Mouse (Mus musculus) left cerebral cortex, adult 18-20 months (tissue): ENCODE data around the gene Litaf. TPM values are rescaled to one million over a fixed set of nuclear protein-coding genes. Genes with fewer than 3 reads are reported as not detected.

Experiments
- DNase-seq, 2 experiments: peaks; one replicate each; pipeline ENCODE4 v3.0.0; 2021 to 2022; ENCODE audit warnings: low spot score in 2 of 2, mixed read lengths in 1 of 2
- long read RNA-seq, 2 experiments: library from polyadenylated mRNA; stranded (forward); transcript quantifications; one replicate each; pipeline ENCODE4 v2.0.0; 2021
- total RNA-seq, 2 experiments: library from RNA; stranded (reverse); gene quantifications; 2 replicates each; pipeline ENCODE4 v1.2.3; 2021

Litaf gene
- total RNA-seq: 10 to 100 TPM; 11.4 to 12.1 TPM
- long read RNA-seq, experiment 1, transcript Litaf-201 (4 exons, 2,235 nt): major isoform, 10 of 11 reads
- long read RNA-seq, experiment 1, partial matches to known transcripts: 0 of 11 reads
- long read RNA-seq, experiment 1, other reads (novel, unspliced or antisense): 1 of 11 reads
- long read RNA-seq, experiment 2, transcript Litaf-201 (4 exons, 2,235 nt): major isoform, 6 of 9 reads
- long read RNA-seq, experiment 2, partial matches to known transcripts: 1 of 9 reads
- long read RNA-seq, experiment 2, other reads (novel, unspliced or antisense): 2 of 9 reads

DNA sequence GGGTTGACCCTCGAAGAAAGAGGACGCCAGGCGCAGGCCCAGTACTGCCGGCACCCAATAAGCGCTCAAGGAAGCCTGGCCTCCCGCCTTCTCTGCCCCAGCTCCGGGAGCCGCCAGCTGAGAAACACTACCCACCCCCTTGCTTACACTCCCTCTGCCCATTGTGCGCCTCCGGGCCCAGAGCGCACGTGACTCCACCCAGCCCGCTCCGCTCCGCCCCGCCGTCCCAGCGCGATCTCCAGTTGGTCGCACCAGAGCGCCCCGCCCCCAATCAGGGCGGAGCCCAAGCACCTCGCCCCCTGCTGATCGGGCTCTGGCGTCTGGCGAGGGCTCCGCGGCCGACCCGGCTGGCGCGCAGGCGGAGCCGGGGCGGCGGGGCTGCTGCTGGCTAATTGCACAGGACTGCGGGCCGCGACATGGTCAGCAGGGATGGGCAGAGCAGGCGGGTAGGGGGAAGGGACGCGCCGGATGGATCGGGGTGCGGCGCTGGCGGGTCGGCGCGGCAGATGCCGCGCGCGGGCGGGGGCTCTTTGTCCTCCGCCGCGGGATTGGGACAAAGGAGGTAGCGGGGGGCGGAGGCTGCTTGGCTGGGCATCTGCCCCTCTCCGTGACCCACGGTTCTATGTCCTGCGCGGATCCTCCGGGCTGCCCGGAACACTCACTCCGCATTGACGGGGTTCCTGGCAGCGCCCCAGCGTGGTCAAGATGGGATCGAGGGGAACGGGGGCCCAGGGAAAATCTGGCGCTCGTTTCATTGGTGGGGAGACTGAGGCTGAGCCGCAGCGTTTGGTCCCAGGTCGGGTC is at the start of gene Litaf:
Gene Litaf (minus strand): TSS at position 129 of the 804 bp plus-strand sequence.
- peak; percentile 96 to 97 for DNase-seq

DNA sequence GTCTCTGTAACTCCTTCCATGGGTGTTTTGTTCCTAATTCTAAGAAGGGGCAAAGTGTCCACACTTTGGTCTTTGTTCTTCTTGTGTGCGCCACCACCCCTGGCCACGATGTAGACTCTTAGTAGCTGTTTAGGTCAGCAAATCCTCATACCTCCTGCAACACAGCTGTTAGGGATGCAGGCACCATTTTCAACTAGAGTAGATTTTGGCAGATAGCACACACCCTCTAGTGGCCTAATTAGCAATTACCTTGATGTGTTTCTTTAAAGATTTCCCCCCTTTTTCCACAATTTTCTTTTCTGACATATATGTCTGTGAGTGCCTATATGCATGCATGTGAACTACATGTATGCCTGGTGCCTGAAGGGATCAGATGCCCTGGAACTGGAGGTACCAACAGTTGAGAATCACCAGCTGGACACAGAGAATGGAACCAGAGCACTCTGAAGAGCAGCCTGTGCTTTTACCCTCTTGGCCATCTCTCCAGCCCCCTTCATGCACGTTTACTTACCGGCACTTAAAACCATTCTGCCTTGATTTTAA is 43.3 kb upstream of the Litaf start:
- no peak for DNase-seq

DNA sequence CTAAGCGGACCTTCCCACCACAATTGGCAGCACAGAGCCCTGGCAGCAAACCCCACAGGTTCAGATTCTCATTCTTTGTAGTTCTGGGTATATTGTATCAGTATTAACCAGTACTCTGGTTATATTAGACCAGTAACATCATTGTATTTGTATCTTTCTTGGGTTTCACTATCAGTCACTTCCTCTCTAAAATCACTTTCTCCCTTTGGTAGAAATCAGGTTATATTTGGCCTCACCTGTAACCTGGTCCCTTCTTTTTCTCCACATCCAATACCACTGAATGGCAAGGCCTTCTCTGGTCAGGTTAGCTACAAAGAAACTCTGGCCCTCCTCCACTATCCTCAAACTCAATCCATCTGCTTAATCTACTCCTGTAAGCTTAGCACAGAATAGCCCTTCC is 38.9 kb upstream of the Litaf start:
- no peak for DNase-seq

DNA sequence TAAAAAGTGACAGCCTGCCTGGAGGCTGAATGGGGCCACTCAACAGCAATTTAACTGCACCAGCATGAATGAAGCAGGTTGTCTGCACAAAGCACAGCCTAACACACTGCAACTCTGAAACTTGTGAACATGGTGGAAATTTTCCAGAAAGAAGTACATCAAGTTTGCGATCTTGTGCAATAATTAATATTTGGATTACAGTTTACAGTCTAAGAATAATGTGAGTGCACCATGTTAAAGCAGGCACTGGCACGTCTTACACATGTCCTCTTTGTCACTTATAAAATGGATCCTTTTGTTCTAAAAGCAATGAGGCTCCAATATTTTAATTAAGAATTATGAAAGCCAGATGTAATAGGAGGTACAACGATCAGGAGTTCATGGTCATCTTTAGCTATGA is 31.3 kb upstream of the Litaf start:
- no peak for DNase-seq

DNA sequence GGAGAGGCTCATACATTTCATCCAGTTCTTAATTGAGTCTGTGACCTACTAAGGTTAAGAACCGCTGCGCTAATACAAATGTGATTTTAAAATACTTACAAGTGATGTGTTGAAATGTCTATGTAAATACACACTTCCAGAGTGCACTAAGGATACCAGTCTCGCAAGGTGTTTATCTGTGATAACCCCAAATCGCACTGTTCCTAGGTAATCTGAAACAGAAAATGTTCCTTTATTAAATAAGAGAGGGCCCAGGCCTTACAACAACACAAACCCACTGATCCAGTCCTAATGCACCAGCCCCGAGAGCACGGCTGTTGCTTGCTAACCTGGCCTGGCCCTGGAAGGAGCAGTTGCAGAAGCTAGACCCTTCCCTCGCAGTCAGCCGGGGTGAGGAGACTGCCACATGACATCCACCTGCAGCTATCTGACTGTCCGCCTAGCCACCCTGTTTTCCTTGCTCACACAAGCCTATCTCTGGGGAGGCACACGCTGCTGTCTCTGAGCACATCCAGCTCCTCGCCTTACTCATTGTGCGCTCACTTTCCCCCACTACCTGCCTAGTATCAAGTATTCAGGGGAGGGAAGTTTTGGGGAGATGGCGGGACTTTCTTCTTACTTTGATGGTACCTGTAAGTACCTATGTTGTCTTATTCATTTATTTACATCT is 27.9 kb upstream of the Litaf start:
- no peak for DNase-seq

DNA sequence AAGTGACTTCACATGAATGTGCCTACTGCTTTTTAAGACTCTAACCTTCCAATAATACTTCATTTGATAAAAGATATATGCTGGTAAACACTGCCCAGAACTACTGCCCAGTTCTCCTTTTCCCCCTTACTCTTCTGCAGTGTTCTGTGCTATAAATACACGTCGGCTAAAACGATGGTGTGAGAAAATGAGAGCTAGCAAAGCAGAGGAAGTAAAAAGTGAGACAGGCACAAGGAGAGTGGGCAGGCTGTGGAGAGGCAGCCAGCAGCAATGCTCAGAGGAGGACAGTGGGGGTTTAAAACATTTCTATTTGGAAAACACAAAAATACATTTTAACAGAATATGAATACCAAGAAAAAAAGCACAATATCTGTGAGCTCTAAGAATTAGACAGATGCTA is 26.6 kb upstream of the Litaf start:
- peak; percentile 33 to 72 for DNase-seq

DNA sequence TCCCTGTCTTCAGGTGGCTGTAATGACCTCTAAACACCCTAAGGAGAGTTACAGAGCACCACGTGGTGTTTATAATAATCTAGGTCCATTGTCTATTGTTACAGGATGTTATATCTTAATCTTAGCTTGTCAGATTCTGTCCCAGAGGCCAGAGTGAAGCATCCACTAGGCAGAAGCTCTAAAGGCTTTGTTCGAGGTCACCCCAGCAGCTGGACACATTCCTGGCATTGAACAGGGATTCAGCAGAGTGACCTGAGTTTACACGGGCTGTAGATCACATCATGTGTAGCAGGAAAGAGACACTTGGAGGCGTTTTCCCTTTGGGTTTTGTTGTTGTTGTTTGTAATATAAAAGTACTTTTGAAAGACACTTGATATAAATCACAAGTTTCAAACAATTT is 26.1 kb upstream of the Litaf start:
- no peak for DNase-seq

DNA sequence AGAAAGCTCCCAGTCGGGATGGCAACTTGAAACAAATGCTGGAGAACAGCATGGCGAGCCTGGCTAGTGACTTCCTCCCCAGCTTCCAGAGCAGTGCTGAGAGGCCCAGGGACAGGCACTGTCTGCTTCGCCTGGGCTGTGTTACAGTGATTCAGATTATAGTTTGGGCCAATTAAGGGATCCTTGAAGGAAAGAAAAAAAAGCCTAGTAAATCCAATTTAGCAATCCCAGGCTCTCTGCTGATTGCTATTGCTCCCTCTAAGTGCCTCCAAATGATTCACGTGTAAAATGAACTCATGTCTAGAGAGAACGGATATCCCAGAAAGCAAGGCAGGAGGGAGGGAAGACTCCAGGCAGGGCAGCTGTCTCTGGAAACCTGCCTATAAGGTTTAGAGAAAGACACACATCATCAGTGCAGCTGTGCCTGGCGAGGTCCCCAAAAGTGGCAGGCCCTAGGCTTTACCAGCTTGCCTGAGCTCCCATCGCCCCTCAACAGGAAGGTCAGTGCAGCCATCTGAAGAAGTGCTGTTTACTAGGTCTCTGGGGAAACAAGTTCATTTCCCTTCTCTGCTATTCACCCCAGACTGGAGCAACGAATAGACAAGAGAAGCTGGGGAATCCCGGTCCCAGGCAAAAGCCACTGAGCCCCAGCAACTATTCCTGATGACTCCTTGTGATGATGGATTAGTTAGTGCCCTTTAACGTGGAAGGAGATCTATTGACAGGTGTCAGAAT is 25.0 kb upstream of the Litaf start:
- no peak for DNase-seq

DNA sequence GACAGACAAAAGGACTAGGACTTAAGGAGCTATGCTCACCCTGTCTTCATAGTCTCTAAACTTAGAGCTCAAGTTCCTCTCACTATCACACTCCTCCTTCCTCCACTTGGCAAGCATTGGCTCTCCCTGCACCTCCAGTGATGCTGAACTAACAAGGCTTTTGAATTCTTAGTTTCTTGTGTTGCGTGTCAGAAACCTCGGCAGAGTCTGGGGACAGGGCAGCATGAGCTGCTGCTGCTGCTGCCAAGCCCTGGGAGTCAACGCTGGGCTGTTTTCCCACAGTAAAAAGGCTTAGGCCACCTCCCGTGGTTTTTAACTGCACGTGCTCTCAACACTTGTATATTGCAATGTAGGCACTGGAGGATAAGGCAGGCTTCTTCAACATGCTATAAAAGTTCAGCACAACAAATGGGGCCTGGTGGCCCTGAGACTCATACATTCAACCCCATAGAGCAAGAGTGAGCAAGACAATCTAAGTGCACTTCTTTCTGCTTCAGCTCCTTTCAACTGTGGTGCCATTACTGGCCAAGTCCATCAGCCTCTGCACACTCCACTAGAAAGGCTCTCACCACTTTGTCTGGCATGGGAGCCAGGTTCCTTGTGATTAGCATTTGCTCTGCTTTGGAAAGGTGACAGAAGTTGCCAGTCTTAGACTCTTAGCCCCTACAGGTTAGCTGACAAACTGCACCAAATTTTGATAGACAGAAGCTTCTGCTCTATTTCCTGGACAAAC is 21.1 kb upstream of the Litaf start:
- no peak for DNase-seq

DNA sequence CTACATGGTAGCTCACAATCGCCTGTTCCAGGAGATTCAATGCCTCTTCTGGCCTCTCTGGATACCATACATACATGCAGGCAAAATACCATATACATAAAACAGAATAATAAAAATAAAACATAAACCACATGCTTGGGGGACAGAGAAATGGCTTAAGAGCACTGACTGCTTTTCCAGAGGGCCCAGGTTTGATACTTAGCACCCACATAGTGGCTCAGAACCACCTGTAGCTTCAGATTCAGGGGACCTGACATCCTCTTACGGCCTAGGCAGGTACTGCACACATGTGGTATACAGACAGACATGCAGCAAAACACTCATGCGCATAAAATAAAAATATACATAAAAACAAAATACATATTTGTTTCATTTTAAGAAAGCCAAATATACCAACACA is 20.3 kb upstream of the Litaf start:
- DNase-seq: no peak

DNA sequence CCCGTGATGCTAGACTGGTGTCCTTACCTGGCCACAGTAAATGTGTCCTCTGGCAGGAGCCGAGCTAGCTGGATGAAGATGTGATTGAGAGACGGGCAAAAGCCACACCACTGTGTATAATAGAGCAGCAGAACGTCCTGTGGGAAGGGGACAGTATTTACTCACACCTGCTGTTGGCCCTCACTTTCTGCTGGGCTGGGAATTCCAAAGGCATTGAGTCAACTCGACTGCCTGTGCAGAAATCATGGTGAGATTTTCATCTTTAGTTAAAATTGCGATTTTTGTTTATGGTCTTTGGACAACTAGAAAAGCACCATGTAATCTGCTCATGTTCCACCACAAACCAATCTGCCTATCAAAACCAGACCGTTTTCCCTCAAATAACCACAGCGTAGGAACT is 18.2 kb upstream of the Litaf start:
- no peak for DNase-seq

DNA sequence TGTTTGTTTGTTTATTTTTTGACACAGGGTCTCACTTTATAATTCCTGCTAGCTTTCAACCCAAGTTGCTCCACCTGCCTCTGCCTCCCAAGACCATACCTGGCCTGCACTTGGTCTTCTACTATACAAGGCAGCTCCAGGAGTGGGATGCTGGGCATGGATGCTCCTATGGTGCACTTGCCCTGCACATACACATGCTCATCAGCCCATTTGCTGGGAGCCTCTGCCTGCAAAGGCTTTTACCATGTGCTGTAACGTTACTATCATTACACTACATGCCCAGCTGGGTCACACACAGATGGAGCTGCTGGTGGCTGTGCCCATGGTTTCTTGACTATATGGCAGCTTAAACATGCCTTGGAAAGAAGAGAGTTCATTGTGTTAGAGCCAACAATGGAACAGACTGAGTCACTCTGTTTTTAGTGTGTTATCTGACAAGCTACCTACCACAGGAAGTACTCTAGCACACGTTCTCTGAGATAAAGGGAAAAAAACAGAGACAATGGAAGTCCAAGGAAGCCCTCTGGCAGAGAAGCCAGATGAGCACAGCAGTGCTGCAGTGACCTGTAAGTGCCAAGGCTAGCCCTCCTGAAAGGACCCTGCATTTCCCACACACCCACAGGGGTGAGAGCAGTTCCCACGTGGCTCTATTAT is 12.4 kb upstream of the Litaf start:
- DNase-seq: no peak

DNA sequence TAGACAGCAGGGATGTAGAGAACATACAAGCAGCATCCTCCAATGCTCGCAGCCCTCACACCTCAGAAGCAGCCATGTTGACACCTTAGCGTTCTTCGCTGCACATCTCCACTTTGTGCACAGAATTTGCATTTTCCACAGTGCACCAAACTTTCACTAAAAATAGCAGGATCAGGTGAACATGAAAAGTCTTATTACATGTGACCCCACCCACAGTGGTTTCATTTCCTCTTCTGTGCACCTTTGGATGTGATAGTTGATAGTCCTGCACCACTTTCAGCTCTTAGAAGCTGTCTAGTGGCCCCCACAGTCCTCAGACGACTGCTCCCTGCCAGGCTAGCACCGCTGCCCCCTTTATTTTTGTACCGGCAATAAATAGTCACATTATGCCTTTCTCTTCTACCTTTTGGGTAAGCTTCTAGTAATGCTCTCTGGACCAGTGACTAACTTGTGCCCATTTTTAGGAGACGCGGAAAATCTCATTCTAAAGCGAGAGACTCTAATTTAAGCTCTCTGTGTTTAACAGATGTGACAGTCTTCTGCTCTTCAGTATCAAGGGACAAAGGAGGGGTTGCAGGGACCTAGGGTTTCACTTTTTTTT is 11.7 kb upstream of the Litaf start:
- no peak for DNase-seq

DNA sequence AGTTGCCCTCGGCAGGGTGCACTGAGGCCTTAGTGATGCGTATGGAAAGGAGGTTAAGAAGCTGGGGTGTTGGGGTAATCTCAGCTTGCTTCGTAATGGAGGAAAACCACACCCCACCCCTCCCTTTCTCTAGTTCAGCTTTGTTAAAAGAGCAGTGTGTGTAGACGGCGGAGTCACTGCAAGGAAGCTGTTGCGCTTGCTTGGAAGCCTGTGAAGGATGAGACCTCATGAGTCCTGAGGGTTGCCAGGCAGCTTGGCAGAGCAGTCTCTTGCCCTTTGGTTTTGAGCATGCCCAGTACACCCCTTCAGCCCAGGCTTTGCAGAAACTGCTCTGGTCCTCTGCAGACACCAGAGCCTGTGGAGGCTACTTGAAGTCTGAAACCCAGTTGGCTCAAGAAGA is 7.1 kb upstream of the Litaf start:
- DNase-seq: no peak

DNA sequence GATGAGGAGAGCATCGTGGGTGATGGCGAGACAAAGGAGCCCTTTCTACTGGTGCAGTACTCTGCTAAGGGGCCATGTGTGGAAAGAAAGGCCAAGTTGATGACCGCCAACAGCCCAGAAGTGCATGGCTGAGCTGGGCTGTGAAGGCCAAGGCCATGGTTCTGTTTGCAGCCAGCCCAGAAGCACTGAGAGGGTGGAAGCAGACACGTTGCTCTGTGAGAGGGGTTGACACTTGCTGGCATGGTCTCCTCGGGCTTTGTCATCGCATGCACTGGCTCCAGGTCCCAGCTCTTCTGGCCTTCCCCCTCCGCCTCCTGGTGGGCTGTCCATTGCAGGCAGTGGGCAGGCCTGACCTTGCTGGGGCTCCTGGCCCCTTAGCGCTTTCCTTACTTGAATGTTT is 6.5 kb upstream of the Litaf start:
- DNase-seq: no peak

DNA sequence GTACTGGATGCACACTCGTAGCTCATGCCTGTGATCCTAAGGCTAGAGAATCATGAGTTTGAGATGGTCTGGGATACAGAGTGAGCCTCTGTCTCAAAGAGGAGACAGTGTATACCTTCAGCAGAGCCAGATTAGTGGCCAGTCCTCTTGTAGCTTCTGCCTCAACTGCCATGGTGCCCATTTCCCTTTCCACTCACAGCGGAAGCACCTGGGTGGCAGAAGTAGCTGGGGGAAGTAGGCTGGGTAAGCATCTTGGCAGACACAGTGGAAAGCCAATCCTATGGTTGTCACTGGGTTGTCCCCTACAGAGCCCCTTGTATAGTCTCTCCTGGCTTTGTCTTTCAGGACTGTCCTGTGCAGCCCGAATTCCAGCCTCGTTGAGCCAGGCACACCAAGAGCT is 5.9 kb upstream of the Litaf start:
- no peak for DNase-seq

DNA sequence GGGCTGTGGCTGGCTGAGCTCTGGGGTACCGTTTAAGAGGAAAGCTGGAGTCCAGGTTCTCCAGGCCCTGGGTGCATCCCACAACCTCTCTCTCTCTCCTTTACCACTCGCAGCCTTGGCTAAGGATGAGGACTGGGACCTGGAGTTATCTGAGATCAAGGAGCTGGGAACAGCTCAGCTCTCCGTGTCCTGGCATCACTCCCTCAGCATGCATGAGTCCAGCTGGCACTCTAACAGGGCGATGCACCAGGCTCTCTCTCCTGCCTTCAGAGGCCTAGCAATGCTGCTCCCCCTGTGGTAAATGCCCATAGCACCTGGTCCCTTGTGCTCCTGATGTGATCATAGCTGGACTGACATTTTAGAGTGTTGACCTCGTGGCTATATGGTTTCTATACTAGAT is 5.2 kb upstream of the Litaf start:
- DNase-seq: peak in 1 of 2 experiments; percentile 54

DNA sequence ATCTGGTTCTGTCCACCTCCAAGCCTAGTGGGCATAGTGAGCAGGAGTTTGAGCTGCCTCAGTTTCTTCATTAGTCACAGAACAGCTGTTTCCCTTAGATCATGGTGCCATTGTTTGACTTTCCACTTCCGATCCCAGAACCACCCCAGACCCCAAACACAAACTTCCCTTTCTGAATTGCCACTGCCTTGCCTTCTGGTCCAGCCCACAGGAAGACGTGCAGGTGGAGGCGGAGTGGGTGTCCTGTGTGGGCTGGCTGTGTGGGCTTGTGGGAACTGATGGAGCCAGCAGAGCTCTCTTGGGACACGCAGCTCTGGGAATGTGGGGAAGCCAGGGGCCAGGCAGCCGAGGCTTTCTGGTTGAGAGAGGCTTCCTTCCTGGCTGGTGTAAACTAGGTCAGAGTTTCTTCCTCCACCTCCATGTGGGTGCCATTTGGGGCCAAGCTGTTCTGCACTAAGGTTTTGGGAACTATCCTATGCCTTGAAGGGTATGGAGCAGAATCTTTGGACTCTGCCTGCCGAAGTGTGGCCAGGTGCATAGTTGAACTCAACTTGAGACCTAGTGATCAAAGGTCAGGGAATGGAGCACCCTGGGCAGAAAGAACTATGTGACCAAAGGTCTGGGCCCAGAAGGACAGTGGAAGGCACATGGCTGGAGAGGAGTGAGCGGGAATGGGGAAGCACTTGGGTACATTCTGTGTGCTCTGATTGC is 3.9 kb upstream of the Litaf start:
- no peak for DNase-seq

DNA sequence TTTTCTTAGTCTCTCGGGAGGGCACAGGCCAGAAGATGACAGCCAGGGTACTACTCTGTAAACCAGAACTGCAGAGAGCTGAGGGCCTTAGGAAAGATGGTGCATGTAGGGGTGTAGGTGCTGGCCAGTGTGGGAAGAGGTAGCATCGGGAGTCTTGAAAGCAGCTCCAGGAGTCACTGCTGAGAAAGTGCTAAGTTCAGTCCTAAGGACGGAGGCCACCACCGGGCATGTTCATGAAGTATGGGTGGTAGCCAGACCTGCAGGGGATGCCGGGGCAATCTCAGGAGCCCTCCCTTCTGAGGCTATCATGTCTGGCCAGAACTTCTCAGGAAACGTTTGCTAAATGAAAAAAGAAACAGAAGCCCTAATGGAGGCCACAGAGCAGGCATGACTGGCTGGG is 3.3 kb upstream of the Litaf start:
- DNase-seq: no peak
